Mouse (Mus musculus) embryonic facial prominence, embryonic 15.5 days (tissue): Measurements from ENCODE around the gene Tmem177. TPM values are rescaled to one million over a fixed set of nuclear protein-coding genes. Genes with fewer than 3 reads are reported as not detected.
A peak's percentile ranks its signal among the peaks of the same experiment; 100 is the strongest.

Experiments
- ATAC-seq: fragments of 200-750 bp; cut with Nextera tagmentation; 2 replicates; pipeline ENCODE4 v1.8.0; 2017; ENCODE audit warnings: low read depth, moderate TSS enrichment; ENCODE audit not compliant: insufficient number of reproducible peaks, low FRiP score, low TSS enrichment
- H3K27ac ChIP-seq: fragments of 300-500 bp; sonication (generic); replicated peaks from 2 replicates; pipeline ENCODE4 v1.5.1; 2015; ENCODE audit warnings: mild to moderate bottlenecking, inconsistent platforms
- H3K27me3 ChIP-seq: fragments of 300-500 bp; sonication (generic); 2 replicates; pipeline ENCODE4 v1.6.1; 2015; ENCODE audit warnings: inconsistent platforms
- H3K36me3 ChIP-seq: fragments of 300-500 bp; sonication (generic); 2 replicates; pipeline ENCODE4 v1.6.1; 2015; ENCODE audit warnings: mild to moderate bottlenecking, inconsistent platforms
- H3K4me1 ChIP-seq: fragments of 300-500 bp; sonication (generic); 2 replicates; pipeline ENCODE4 v1.6.1; 2015; ENCODE audit warnings: inconsistent platforms
- H3K4me2 ChIP-seq: fragments of 300-500 bp; sonication (generic); replicated peaks from 2 replicates; pipeline ENCODE4 v1.6.1; 2015; ENCODE audit warnings: mild to moderate bottlenecking, inconsistent platforms
- H3K4me3 ChIP-seq: fragments of 300-500 bp; sonication (generic); replicated peaks from 2 replicates; pipeline ENCODE4 v1.5.1; 2015; ENCODE audit warnings: mild to moderate bottlenecking, inconsistent platforms
- H3K9ac ChIP-seq: fragments of 300-500 bp; sonication (generic); 2 replicates; pipeline ENCODE4 v1.6.1; 2015; ENCODE audit warnings: inconsistent platforms
- H3K9me3 ChIP-seq: fragments of 300-500 bp; sonication (generic); replicated peaks from 2 replicates; pipeline ENCODE4 v1.6.1; 2016; ENCODE audit warnings: inconsistent platforms
- WGBS: fragments of 180-500 bp; shearing (Covaris S2); methylation state at CpG from one replicate; pipeline ENCODE4 v1.1.7; 2015; 5-methylcytosine and 5-hydroxymethylcytosine counted together
- polyA plus RNA-seq: library from polyadenylated mRNA; unstranded; fragments of >200 nt; fragmentation: Nextera tagmentation; extraction: Ambion mirVana; gene quantifications from 2 replicates; pipeline ENCODE4 v1.2.1, GENCODE M21; 2015

Gene Tmem177
- 8.1 TPM in 2 replicates for polyA plus RNA-seq

DNA sequence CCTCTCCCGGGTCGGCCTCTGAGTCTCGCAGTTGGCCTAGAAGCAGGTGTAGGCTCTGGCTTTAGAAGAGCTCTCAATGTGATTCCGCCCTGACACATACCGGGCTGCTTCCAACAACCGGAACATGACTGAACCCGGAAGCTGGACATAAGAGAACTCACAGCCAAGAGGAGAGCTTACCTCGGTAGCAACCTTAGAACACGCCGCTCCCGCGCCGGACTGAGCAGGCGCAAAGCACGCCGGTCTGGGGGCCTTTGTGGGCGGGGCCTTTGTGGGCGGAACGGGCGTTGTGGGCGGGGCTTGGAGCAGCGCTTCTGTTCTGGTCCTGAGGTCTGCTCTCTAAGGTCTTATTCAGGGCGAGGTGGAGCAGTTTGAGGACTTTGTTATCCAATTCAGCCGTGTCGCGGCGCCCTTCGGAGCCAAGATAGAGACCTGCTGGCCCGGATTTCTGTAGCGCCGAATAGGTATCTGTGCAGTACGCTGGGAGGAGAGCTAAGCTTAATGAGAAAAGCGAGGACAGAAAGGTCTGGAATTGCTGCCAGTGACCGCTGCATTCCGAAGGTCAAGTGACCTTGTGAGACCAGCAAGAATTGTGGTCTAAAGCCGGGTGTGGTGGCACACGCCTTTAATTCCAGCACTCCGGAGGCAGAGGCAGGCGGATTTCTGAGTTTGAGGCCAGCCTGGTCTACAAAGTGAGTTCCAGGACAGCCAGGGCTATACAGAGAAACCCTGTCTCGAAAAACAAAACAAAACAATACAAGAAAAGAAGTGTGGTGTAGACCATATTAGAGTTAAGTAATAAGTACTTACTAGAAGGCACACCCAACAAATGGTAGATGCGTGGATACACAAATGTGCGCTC, at the start of gene Tmem177:
Tmem177 (minus strand) TSS at position 256 of the 862 bp plus-strand sequence.
- peak; percentile 88 for ATAC-seq
- peak within 1 kb of the TSS; percentile 23; the same call in 1 of the 2 replicates for H3K27ac ChIP-seq
- 11% methylated on average over 42 of the region's 42 CpGs for WGBS

GRCm38 (mm10) chr1:119959920-119960319, 46.9 kb upstream of the Tmem177 start:
- 49% methylated on average over 7 of the region's 7 CpGs for WGBS
- Histone ChIP-seq H3K27ac (no peak overlapping the region), H3K4me1 (no peaks in the 10 kb centered on the region), H3K27me3 (no peaks in the 10 kb centered on the region), H3K9ac (no peak overlapping the region), H3K4me2 (no peak overlapping the region), H3K36me3 (no peaks in the 10 kb centered on the region), H3K4me3 (no peak overlapping the region), H3K9me3 (no peaks in the 10 kb centered on the region)
- no peak for ATAC-seq

More for the DNA sequence above, at the start of gene Tmem177:
- Histone ChIP-seq H3K27me3 (no peaks in the 10 kb centered on the region), H3K4me1 (no peaks in the 10 kb centered on the region), H3K9ac (peak within 1 kb of the TSS; percentile 50), H3K4me2 (peak within 1 kb of the TSS; percentile 65), H3K36me3 (peaks cover 16% of the 10 kb centered on the region; the same call in 1 of the 2 replicates), H3K9me3 (no peaks in the 10 kb centered on the region), H3K4me3 (peak within 1 kb of the TSS; percentile 59)

- Histone ChIP-seq H3K36me3 (no peaks in the 10 kb centered on the region), H3K9ac (no peak overlapping the region), H3K9me3 (no peaks in the 10 kb centered on the region), H3K4me1 (no peaks in the 10 kb centered on the region), H3K27ac (no peak overlapping the region), H3K4me2 (no peak overlapping the region), H3K4me3 (no peak overlapping the region), H3K27me3 (no peaks in the 10 kb centered on the region)
- WGBS: 92% methylated on average over 4 of the region's 4 CpGs
- no peak for ATAC-seq
Observed at GRCm38 (mm10) chr1:119959464-119959863, 46.5 kb upstream of the Tmem177 start.

- H3K4me1 ChIP-seq: no peaks in the 10 kb centered on the region
- no peak overlapping the region for H3K27ac ChIP-seq
- no peak overlapping the region for H3K4me3 ChIP-seq
- no peak overlapping the region for H3K4me2 ChIP-seq
- no peak overlapping the region for H3K9ac ChIP-seq
- H3K27me3 ChIP-seq: no peaks in the 10 kb centered on the region
- no peaks in the 10 kb centered on the region for H3K9me3 ChIP-seq
- no peak for ATAC-seq
- WGBS: 61% methylated on average over 9 of the region's 9 CpGs
- no peaks in the 10 kb centered on the region for H3K36me3 ChIP-seq
Observed at GRCm38 (mm10) chr1:119957716-119958222, 44.8 kb upstream of the Tmem177 start.

DNA sequence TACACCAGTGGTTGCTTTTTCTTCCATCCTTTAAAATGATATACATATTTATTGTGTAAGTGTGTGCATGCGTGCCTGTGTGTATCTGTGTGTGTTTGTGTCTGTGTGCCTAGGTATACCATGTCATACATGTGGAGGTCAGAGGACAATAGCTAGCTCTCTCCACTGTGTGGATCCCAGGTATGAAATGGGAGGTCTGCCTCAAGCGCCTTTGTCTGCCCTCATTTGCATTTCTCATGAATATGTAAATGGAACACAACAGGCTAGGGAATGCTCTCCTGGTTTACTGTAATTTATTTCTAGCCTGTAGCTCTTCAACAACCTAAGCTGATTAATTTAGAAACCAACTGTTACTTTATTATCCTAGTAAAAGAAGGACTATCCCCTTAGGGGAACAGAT, 41.7 kb upstream of the Tmem177 start:
- Histone ChIP-seq H3K9me3 (no peaks in the 10 kb centered on the region), H3K4me2 (no peak overlapping the region), H3K27ac (no peak overlapping the region), H3K4me3 (no peak overlapping the region), H3K4me1 (no peaks in the 10 kb centered on the region), H3K9ac (no peak overlapping the region), H3K36me3 (no peaks in the 10 kb centered on the region), H3K27me3 (no peaks in the 10 kb centered on the region)
- ATAC-seq: no peak
- 68% methylated on average over 2 of the region's 2 CpGs for WGBS

GRCm38 (mm10) chr1:119953456-119953855, 40.4 kb upstream of the Tmem177 start:
- Histone ChIP-seq H3K9me3 (no peaks in the 10 kb centered on the region), H3K9ac (no peak overlapping the region), H3K4me1 (no peaks in the 10 kb centered on the region), H3K27me3 (no peaks in the 10 kb centered on the region), H3K36me3 (no peaks in the 10 kb centered on the region), H3K27ac (no peak overlapping the region), H3K4me2 (no peak overlapping the region), H3K4me3 (no peak overlapping the region)
- no peak for ATAC-seq
- whole genome bisulfite sequencing: 85% methylated on average over 9 of the region's 9 CpGs

DNA sequence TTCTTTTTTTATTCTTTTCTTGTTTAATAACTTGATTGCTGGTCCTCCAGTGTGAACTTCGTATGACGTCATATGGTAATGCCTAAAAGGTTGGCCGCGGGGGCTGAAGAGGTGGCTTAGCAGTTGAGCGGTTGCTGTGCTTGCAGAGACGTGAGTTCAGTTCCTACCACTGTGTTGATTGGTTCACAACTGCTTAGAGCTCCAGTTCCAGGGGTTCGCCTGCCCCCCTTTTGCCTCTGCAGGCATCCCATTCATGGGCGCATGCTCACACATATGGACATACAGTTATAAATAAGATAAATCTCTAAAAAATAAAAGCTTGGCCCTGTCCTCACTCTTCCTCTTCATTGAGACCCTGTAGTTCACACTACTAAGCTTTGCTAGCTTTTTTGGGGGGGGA, 37.1 kb upstream of the Tmem177 start:
- H3K27me3 ChIP-seq: no peaks in the 10 kb centered on the region
- H3K27ac ChIP-seq: no peak overlapping the region
- no peaks in the 10 kb centered on the region for H3K4me1 ChIP-seq
- H3K4me2 ChIP-seq: no peak overlapping the region
- H3K9me3 ChIP-seq: no peaks in the 10 kb centered on the region
- H3K9ac ChIP-seq: no peak overlapping the region
- 91% methylated on average over 8 of the region's 8 CpGs for WGBS
- no peaks in the 10 kb centered on the region for H3K36me3 ChIP-seq
- ATAC-seq: no peak
- H3K4me3 ChIP-seq: no peak overlapping the region

DNA sequence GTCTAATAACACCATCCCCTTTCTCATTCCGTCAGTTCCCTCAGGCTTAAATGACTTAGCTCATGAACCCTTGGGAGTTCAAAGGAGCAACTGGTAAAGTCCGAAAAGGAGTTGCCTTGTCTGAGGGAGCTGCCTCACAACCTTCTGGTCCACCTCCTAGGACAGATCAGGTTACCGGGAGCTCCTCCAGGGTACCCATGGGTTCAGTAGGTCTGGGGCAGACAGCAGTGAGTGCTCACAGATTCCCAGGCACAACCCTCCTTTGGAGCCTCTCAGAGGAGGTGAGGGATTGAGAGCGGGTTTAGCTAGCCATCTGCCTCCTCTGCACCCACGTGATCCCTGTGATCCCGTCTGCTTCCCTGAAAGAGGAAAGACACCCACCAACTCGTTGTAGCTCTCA, 23.9 kb upstream of the Tmem177 start:
- no peaks in the 10 kb centered on the region for H3K36me3 ChIP-seq
- H3K4me1 ChIP-seq: no peaks in the 10 kb centered on the region
- no peak for ATAC-seq
- no peak overlapping the region for H3K4me3 ChIP-seq
- H3K9me3 ChIP-seq: no peaks in the 10 kb centered on the region
- no peak overlapping the region for H3K27ac ChIP-seq
- no peak overlapping the region for H3K9ac ChIP-seq
- 23% methylated on average over 7 of the region's 7 CpGs for WGBS
- H3K27me3 ChIP-seq: no peaks in the 10 kb centered on the region
- H3K4me2 ChIP-seq: no peak overlapping the region

DNA sequence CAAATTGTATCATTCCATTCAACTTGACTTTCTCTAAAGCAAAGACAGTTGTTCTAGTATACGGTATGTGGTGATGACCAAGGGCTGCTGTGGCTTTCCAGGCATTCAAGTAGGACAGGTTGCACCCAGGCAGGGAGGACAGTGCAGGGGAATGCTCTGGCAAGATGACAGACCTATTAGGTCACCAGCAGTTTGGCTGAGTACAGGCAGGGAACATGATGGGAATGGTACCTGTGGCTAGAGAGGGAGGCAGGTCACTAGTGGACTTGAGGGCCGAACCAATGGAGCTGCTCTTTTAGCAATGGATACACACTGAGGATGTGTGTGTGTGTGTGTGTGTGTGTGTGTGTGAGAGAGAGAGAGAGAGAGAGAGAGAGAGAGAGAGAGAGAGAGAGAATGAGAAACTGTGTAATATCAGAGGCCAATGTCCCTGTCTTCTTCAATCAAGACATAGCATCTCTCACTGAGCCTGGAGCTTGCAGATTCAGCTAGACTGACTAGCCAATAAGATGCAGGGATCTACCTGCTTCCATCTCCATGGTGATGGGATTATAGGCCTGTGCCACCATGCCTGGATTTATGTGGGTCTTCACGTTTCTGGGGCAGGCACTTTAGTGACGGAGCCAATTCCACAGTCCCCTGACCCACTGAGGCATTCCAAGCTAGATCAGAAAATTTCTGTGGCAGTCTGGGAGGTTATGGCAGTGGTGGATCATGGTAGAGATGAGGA, 18.6 kb upstream of the Tmem177 start:
- H3K27me3 ChIP-seq: no peaks in the 10 kb centered on the region
- H3K27ac ChIP-seq: no peak overlapping the region
- H3K36me3 ChIP-seq: no peaks in the 10 kb centered on the region
- no peaks in the 10 kb centered on the region for H3K9me3 ChIP-seq
- H3K4me1 ChIP-seq: no peaks in the 10 kb centered on the region
- H3K4me2 ChIP-seq: no peak overlapping the region
- H3K4me3 ChIP-seq: no peak overlapping the region
- no peak overlapping the region for H3K9ac ChIP-seq
- ATAC-seq: no peak
- WGBS: 77% methylated on average over 4 of the region's 4 CpGs

DNA sequence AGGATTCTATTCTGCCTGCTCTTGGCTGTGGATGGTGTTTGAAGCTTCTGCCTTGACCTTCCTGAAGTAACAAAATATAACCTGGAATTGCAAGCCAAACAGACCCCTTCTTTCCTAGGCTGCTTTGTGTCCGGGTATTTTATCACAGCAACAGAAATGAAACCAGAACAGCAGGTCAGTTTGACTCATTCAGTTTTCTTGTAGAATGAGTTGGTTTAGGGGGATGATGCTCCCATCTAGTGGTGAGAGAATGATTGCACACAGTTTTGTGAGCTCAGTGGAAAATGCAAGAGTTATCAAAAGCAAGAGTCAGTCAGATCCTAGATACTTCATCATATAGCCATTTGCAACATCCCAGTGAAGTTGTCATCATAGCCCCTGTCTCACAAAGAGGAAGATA, 16.7 kb upstream of the Tmem177 start:
- 37% methylated on average over 1 of the region's 1 CpGs for WGBS
- no peak for ATAC-seq
- H3K4me3 ChIP-seq: no peak overlapping the region
- H3K9me3 ChIP-seq: no peaks in the 10 kb centered on the region
- no peaks in the 10 kb centered on the region for H3K4me1 ChIP-seq
- H3K27me3 ChIP-seq: no peaks in the 10 kb centered on the region
- no peak overlapping the region for H3K27ac ChIP-seq
- H3K4me2 ChIP-seq: no peak overlapping the region
- no peak overlapping the region for H3K9ac ChIP-seq
- H3K36me3 ChIP-seq: no peaks in the 10 kb centered on the region

DNA sequence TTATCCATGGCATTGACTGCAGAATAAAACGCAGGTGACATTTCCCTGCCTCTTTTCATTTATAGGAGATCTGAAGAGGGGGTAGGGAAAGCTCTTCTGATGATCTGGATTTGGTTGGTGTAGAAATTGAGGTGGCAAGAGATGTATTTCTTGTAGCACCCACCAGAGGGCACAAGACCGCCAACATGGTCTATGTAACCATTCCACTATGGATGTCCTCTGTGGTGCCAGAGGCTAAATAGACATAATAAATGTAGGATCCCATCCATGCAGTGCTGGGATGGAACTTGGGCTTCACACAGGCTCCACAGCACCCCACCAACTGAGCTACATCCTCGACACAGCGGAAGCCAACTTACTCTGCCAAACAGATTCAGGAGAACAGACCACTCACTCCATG, 6.3 kb upstream of the Tmem177 start:
- Histone ChIP-seq H3K27me3 (no peaks in the 10 kb centered on the region), H3K4me2 (no peak overlapping the region), H3K27ac (no peak overlapping the region), H3K9me3 (no peaks in the 10 kb centered on the region), H3K4me3 (no peak overlapping the region), H3K9ac (no peak overlapping the region), H3K4me1 (no peaks in the 10 kb centered on the region), H3K36me3 (no peaks in the 10 kb centered on the region)
- ATAC-seq: no peak
- WGBS: 56% methylated on average over 4 of the region's 4 CpGs
